Mouse (Mus musculus) spleen, postnatal 14 days (tissue): ENCODE measurements at regions not wholly inside any gene's neighbourhood (a gene's known extent, or its start where the extent isn't known, plus 50 kb on each side); places are given as distances from the start of the nearest gene placed in this dataset.

ENCODE experiments used
- DNase-seq, 2 experiments: peaks; one replicate each; pipeline ENCODE4 v3.0.0; 2021 to 2022; ENCODE audit warnings: low spot score in 2 of 2

- no peak for DNase-seq
These were observed 62.6 kb downstream of the Mcfd2 start for GRCm38 (mm10) chr17:87202958-87203720.

GRCm38 (mm10) chr17:87202490-87202889 lies 63.2 kb downstream of the Mcfd2 start:
- peak; percentile 17 to 41 for DNase-seq

- DNase-seq = no peak
These were observed 65.0 kb downstream of the Mcfd2 start for GRCm38 (mm10) chr17:87200721-87201242.

GRCm38 (mm10) chr17:87200134-87200533 lies 65.6 kb downstream of the Mcfd2 start:
- DNase-seq = no peak

- no peak for DNase-seq
These were observed 66.6 kb downstream of the Mcfd2 start for GRCm38 (mm10) chr17:87199134-87199533.

- DNase-seq = no peak
These were observed 68.3 kb downstream of the Mcfd2 start for GRCm38 (mm10) chr17:87197434-87197833.

GRCm38 (mm10) chr17:87194639-87195038 lies 71.1 kb downstream of the Mcfd2 start:
- DNase-seq = no peak

GRCm38 (mm10) chr17:87193482-87193881 lies 72.3 kb downstream of the Mcfd2 start:
- no peak for DNase-seq

- no peak for DNase-seq
These were observed 76.1 kb downstream of the Mcfd2 start for GRCm38 (mm10) chr17:87189670-87190069.
